Mouse (Mus musculus) right cerebral cortex, postnatal 14 days (tissue): ENCODE measurements at regions not wholly inside any gene's neighbourhood (a gene's known extent, or its start where the extent isn't known, plus 50 kb on each side); places are given as distances from the start of the nearest gene placed in this dataset.

ENCODE experiments used
- DNase-seq: peaks from one replicate; pipeline ENCODE4 v3.0.0; 2022

- DNase-seq, result peak; percentile 25
These were observed 979.5 kb upstream of the Adam24 start for GRCm38 (mm10) chr8:39695331-39695730.

DNA sequence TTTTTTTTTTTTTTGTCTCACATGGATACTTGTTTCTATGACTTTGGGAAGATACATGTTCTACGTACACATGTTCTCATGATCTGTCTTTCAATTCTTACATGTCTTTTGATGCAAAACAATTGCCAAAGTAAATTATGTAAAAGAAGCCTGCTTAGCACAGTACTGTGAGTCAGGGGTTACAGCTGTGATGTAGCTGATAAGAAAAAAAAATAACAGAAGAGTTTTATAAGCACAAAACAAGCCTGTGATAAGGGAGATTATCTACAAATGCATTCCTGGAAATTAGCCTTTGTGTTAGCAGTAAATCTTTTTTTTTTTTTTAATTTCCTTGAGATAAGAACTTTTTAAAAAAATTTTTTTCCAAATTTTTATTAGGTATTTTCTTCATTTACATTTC, 969.0 kb upstream of the Adam24 start:
- no peak for DNase-seq

DNA sequence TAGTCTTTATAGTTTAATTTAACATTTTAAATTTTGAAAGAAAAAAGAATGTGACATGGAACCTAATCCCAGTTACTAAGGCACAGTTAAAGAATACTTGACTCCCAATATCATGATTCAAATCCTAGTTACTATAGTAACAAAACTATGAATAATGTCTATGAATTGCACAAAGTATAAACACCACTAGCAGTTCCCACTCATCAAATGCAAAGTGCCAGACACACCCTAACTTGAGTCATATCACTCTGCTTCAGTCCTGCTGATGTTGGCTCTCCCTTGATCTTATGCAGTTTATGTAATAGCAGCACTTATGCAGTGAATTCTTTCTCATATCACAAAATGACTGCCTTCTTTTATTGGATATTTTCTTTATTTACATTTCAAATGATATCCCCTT, 932.5 kb upstream of the Adam24 start:
- no peak for DNase-seq

DNA sequence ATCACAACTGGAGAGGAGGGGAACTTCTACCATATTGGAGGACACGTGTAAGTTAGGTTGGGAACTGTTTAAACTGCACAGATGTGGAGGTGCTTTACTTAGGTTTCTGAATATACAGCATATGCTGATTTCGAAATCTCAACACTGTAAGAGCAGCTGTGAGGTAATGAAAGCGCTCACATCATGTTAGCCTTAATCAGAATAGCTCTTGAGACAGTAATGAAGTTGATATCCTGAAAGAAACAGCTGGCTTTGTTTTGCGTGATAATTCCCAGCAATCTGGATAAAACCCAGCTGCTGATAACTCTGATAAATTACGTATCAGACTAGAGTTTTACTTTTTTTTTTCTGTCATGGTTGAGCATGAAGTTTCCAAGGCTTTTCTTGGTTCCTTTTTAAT, 928.7 kb upstream of the Adam24 start:
- no peak for DNase-seq

- no peak for DNase-seq
These were observed 915.0 kb upstream of the Adam24 start for GRCm38 (mm10) chr8:39759905-39760304.

GRCm38 (mm10) chr8:39779449-39779848, 895.4 kb upstream of the Adam24 start:
- no peak for DNase-seq

- DNase-seq, result no peak
These were observed 894.7 kb upstream of the Adam24 start for GRCm38 (mm10) chr8:39780169-39780568.

GRCm38 (mm10) chr8:39781424-39782161, 893.3 kb upstream of the Adam24 start:
- DNase-seq, result no peak

DNA sequence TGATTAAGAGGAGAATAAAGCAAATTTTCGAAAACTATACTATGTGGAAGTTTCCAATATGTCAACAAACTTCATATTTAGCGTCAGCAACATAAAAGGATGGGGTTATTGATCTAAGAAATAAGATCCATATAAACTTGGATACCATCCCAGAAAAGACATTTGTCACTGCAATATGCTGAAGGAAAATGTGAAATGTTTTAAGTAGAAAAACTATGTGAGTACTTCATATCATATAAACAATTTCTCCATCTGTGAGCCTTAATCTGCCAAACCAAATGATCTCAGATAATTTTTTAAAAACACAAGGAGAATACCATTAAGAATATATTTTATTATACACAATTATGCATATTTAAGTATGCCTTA, 892.7 kb upstream of the Adam24 start:
- no peak for DNase-seq
